Mouse (Mus musculus): ENCODE results near the gene Fam163a. TPM values are rescaled to one million over a fixed set of nuclear protein-coding genes. Genes with fewer than 3 reads are reported as not detected.

Fam163a gene
- total RNA-seq, 1 experiment: 0.09 TPM

DNA sequence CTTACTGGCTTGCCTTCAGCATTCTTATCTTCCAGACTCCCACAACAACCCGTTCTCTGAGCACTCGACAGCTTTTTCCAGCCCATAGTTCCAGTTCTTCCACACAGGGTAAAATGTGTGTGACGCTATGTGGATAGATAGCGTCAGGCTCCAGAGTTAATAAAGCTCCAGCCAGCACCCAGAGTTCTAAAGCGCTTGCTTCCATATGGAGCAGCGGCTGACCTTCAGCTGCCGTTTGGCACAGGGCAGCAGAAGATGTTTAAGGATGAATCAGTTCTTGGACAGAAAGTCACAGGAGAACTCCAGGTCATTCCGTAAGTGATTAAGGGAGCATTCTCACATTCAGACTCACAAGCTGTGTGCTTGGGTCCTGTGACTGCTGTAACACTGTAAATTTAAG lies 13.1 kb upstream of the Fam163a start:
- Histone ChIP-seq H3K36me3 (ENCODE audit: control insufficient read depth, insufficient read depth, low read length, poor library complexity, severe bottlenecking) (no peaks in the 10 kb centered on the region), H3K9ac (ENCODE audit: insufficient read depth, low read depth, low read length, poor library complexity, severe bottlenecking) (no peak overlapping the region), H3K9me3 (ENCODE audit: control insufficient read depth, insufficient read depth, low read depth, low read length) (no peaks in the 10 kb centered on the region), H3K4me3 (ENCODE audit: insufficient read depth in 1 of 2, low read depth in 1 of 2, low read length in 2 of 2, poor library complexity in 1 of 2, severe bottlenecking in 1 of 2) (no peak overlapping the region), H3K4me1 (ENCODE audit: control insufficient read depth in 2 of 2, insufficient read depth in 2 of 2, low read length in 2 of 2, poor library complexity in 1 of 2) (peaks cover 4 to 8% of the 10 kb centered on the region in 2 experiments; a peak in 1 of 4 replicates), H3K27ac (ENCODE audit: insufficient read depth, low read depth, low read length, poor library complexity, severe bottlenecking) (no peak overlapping the region)
- DNase-seq (ENCODE audit: low read depth, low spot score): no peak
- in situ Hi-C loops (cut with MboI; ENCODE audit: low sequenced_read_pairs in 2 of 2, unreplicated experiment in 2 of 2): no loop called here
- TF ChIP-seq MAFK (IDR thresholded peaks at IDR 0.05; ENCODE audit: insufficient read depth, low read depth, low read length): no peak
- no peak for TF ChIP-seq CHD2 (IDR thresholded peaks at IDR 0.05; ENCODE audit: low read depth, low read length)
- no peak for TF ChIP-seq ZC3H11A (IDR thresholded peaks at IDR 0.05; ENCODE audit: borderline replicate concordance, low read depth, low read length)
- TF ChIP-seq HCFC1 (IDR thresholded peaks at IDR 0.05; ENCODE audit: borderline replicate concordance, insufficient read depth, low read length): no peak
- TF ChIP-seq ZNF384 (IDR thresholded peaks at IDR 0.05; ENCODE audit: low read depth, low read length): no peak

DNA sequence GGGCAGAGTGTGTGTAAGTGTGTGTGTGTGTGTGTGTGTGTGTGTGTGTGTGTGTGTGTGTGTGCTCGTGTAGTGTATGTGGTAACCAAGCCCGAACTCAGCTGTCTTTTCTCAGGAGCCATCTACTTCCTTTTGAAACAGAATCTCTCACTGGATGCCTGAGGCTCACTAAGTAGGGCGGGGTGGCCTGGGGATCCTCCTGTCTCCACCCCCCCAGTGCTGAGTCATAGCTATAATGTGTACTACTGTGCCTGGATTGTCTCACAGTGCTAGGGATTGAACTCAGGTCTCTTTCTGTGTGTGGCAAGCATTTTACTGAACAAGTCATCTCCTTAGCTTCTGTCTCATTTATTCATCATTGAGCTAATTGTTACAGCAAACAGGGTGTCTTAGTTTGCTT lies 12.6 kb upstream of the Fam163a start:
- Histone ChIP-seq H3K9ac (ENCODE audit: insufficient read depth, low read depth, low read length, poor library complexity, severe bottlenecking) (no peak overlapping the region), H3K4me1 (ENCODE audit: control insufficient read depth in 2 of 2, insufficient read depth in 2 of 2, low read length in 2 of 2, poor library complexity in 1 of 2) (peaks cover 4 to 8% of the 10 kb centered on the region in 2 experiments; a peak in 1 of 4 replicates), H3K27ac (ENCODE audit: insufficient read depth, low read depth, low read length, poor library complexity, severe bottlenecking) (no peak overlapping the region), H3K9me3 (ENCODE audit: control insufficient read depth, insufficient read depth, low read depth, low read length) (no peaks in the 10 kb centered on the region), H3K4me3 (ENCODE audit: insufficient read depth in 1 of 2, low read depth in 1 of 2, low read length in 2 of 2, poor library complexity in 1 of 2, severe bottlenecking in 1 of 2) (no peak overlapping the region), H3K36me3 (ENCODE audit: control insufficient read depth, insufficient read depth, low read length, poor library complexity, severe bottlenecking) (no peaks in the 10 kb centered on the region)
- DNase-seq (ENCODE audit: low read depth, low spot score): peak; percentile 61
- peak; percentile 81 for TF ChIP-seq MAFK (IDR thresholded peaks at IDR 0.05; ENCODE audit: insufficient read depth, low read depth, low read length)
- TF ChIP-seq ZC3H11A (IDR thresholded peaks at IDR 0.05; ENCODE audit: borderline replicate concordance, low read depth, low read length): no peak
- no peak for TF ChIP-seq HCFC1 (IDR thresholded peaks at IDR 0.05; ENCODE audit: borderline replicate concordance, insufficient read depth, low read length)
- in situ Hi-C loops (cut with MboI; ENCODE audit: low sequenced_read_pairs in 2 of 2, unreplicated experiment in 2 of 2): no loop called here

DNA sequence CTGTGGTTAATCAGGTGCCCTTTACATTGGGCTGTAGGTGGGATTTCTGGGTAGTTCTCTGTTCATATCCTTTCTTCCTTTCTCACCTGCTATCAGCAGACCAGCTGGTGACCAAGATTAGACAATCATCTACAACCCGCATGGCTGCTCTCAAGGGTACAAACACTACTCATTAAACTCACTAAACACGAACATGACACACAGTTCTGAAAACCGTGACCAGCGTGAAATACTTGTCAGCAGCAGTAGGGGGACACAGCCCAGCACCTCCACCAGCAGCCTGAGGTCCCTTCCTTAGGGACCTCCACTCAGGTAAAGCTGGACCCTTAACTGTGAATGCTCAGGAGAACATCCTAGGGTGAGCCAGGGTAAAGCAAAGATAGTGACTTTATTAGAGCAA lies 11.4 kb upstream of the Fam163a start:
- TF ChIP-seq ZC3H11A (IDR thresholded peaks at IDR 0.05; ENCODE audit: borderline replicate concordance, low read depth, low read length) (no peak), MAFK (IDR thresholded peaks at IDR 0.05; ENCODE audit: insufficient read depth, low read depth, low read length) (no peak), ZNF384 (IDR thresholded peaks at IDR 0.05; ENCODE audit: low read depth, low read length) (no peak), HCFC1 (IDR thresholded peaks at IDR 0.05; ENCODE audit: borderline replicate concordance, insufficient read depth, low read length) (no peak)
- Histone ChIP-seq H3K4me1 (ENCODE audit: control insufficient read depth in 2 of 2, insufficient read depth in 2 of 2, low read length in 2 of 2, poor library complexity in 1 of 2) (peaks cover 4 to 8% of the 10 kb centered on the region in 2 experiments; a peak in 1 of 4 replicates), H3K4me3 (ENCODE audit: insufficient read depth in 1 of 2, low read depth in 1 of 2, low read length in 2 of 2, poor library complexity in 1 of 2, severe bottlenecking in 1 of 2) (no peak overlapping the region), H3K36me3 (ENCODE audit: control insufficient read depth, insufficient read depth, low read length, poor library complexity, severe bottlenecking) (no peaks in the 10 kb centered on the region), H3K27ac (ENCODE audit: insufficient read depth, low read depth, low read length, poor library complexity, severe bottlenecking) (no peak overlapping the region), H3K9ac (ENCODE audit: insufficient read depth, low read depth, low read length, poor library complexity, severe bottlenecking) (no peak overlapping the region), H3K9me3 (ENCODE audit: control insufficient read depth, insufficient read depth, low read depth, low read length) (no peaks in the 10 kb centered on the region)
- in situ Hi-C loops (cut with MboI; ENCODE audit: low sequenced_read_pairs in 2 of 2, unreplicated experiment in 2 of 2): no loop called here
- no peak for DNase-seq (ENCODE audit: low read depth, low spot score)

DNA sequence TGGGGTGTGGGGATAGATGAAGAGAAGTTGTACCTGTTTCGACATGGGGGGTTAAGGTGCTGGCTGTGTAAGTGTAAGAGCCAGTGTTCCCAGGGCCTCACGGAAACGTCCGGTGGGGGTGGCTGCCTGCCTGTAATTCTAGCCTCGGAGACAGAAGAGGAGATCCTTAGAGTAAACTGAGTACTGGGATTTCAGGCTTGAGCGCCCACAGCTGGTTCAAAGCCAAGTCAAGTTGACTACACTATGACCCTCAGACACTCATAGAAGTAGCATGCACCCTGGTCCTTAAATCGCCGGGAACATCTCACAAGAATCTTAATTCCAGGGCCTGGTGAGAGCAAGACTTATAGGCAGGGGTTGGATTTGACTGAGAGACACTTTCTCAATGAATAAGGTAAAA lies 9.8 kb upstream of the Fam163a start:
- no peak overlapping the region for H3K9ac ChIP-seq (ENCODE audit: insufficient read depth, low read depth, low read length, poor library complexity, severe bottlenecking)
- H3K27ac ChIP-seq (ENCODE audit: insufficient read depth, low read depth, low read length, poor library complexity, severe bottlenecking): no peak overlapping the region
- H3K9me3 ChIP-seq (ENCODE audit: control insufficient read depth, insufficient read depth, low read depth, low read length): no peaks in the 10 kb centered on the region
- in situ Hi-C loops (cut with MboI; ENCODE audit: low sequenced_read_pairs in 2 of 2, unreplicated experiment in 2 of 2): no loop called here
- H3K36me3 ChIP-seq (ENCODE audit: control insufficient read depth, insufficient read depth, low read length, poor library complexity, severe bottlenecking): no peaks in the 10 kb centered on the region
- no peak overlapping the region for H3K4me3 ChIP-seq (ENCODE audit: insufficient read depth in 1 of 2, low read depth in 1 of 2, low read length in 2 of 2, poor library complexity in 1 of 2, severe bottlenecking in 1 of 2)
- TF ChIP-seq MAFK (IDR thresholded peaks at IDR 0.05; ENCODE audit: insufficient read depth, low read depth, low read length) (no peak), ZC3H11A (IDR thresholded peaks at IDR 0.05; ENCODE audit: borderline replicate concordance, low read depth, low read length) (no peak), ZNF384 (IDR thresholded peaks at IDR 0.05; ENCODE audit: low read depth, low read length) (no peak), CHD2 (IDR thresholded peaks at IDR 0.05; ENCODE audit: low read depth, low read length) (no peak), HCFC1 (IDR thresholded peaks at IDR 0.05; ENCODE audit: borderline replicate concordance, insufficient read depth, low read length) (no peak)
- peaks cover 4 to 8% of the 10 kb centered on the region in 2 experiments; a peak in 1 of 4 replicates for H3K4me1 ChIP-seq (ENCODE audit: control insufficient read depth in 2 of 2, insufficient read depth in 2 of 2, low read length in 2 of 2, poor library complexity in 1 of 2)
- no peak for DNase-seq (ENCODE audit: low read depth, low spot score)

DNA sequence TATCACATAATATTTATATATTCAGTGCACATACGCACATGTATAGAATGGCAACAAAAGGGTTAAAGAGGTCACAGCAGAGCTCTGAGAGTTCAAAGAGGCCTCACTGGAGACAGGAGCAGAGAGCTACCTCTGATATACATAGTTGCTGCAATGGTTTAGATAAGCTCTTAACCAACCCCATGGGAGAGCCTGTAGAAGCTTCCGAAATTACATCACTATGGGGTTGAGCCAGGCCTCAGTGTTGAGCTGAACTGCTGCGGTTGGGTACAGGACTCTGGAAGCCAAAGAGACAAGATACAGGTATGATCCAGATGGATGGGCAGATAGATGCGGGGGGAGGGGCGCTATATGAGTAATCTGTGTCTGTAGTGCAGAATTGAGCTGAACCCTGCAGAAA lies 8.1 kb upstream of the Fam163a start:
- TF ChIP-seq MAFK (IDR thresholded peaks at IDR 0.05; ENCODE audit: insufficient read depth, low read depth, low read length): no peak
- TF ChIP-seq ZC3H11A (IDR thresholded peaks at IDR 0.05; ENCODE audit: borderline replicate concordance, low read depth, low read length): no peak
- Histone ChIP-seq H3K4me1 (ENCODE audit: control insufficient read depth in 2 of 2, insufficient read depth in 2 of 2, low read length in 2 of 2, poor library complexity in 1 of 2) (peaks cover 4 to 7% of the 10 kb centered on the region in 2 experiments; a peak in 1 of 4 replicates), H3K36me3 (ENCODE audit: control insufficient read depth, insufficient read depth, low read length, poor library complexity, severe bottlenecking) (no peaks in the 10 kb centered on the region), H3K4me3 (ENCODE audit: insufficient read depth in 1 of 2, low read depth in 1 of 2, low read length in 2 of 2, poor library complexity in 1 of 2, severe bottlenecking in 1 of 2) (no peak overlapping the region), H3K9ac (ENCODE audit: insufficient read depth, low read depth, low read length, poor library complexity, severe bottlenecking) (no peak overlapping the region), H3K27ac (ENCODE audit: insufficient read depth, low read depth, low read length, poor library complexity, severe bottlenecking) (no peak overlapping the region), H3K9me3 (ENCODE audit: control insufficient read depth, insufficient read depth, low read depth, low read length) (no peaks in the 10 kb centered on the region)
- DNase-seq (ENCODE audit: low read depth, low spot score): no peak
- in situ Hi-C loops (cut with MboI; ENCODE audit: low sequenced_read_pairs in 2 of 2, unreplicated experiment in 2 of 2): no loop called here

Data from ES-E14 (cell line).